Mouse (Mus musculus): ENCODE measurements around the gene Ccdc14. TPM values are rescaled to one million over a fixed set of nuclear protein-coding genes. Genes with fewer than 3 reads are reported as not detected.

Gene Ccdc14
- total RNA-seq (2012; rRNA removed) = 11.6 and 12.8 TPM in 2 replicates
- total RNA-seq (2014; rRNA removed) = 18.5 and 20.7 TPM in 2 replicates
- 17.9 and 18.9 TPM in 2 replicates for polyA plus RNA-seq (2012; ENCODE audit: insufficient read length, low read depth)

DNA sequence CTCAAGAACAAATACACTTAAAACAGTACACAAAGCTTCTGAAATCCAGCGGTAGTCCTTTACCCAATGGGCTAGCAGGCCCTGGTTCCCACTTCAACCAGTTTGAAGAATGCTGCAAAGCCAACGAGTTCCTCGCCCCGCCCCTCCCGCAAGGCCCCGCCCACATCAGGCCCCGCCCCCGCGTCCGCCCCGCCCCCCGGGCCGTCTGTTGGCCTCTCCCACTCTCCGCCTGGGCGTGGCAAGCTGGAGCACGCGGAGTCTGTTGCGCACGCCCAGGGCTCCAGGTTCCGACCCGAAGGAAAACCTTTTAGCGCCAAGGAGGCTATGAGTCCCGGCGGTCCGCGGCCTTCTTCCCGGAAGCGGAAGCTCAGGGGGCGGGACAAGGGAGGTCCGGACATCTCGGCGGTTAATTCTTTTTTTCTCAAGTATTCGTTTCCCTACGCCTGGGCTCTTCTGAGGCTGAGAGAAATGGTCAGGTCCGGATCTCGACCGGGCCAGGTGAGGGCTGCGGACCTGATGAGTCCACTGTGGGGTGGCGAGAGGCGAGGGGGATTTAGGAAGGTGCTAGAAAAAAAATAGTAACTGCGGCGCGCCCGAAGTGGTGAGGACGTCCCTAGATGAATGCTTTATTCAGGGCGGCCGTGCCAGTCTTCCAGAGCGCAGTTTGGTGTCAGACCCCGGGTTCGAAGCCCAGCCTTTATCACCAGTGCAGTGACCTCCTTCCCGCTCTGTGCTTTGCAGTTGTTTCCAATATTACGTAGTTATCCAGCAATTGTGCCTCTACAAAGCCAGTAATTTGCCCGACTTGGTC is at the start of gene Ccdc14:
Gene Ccdc14 (plus strand): TSS at position 283 of the 811 bp plus-strand sequence.
- H3K4me3 ChIP-seq (replicated peaks in 1 of 3; ENCODE audit: low read depth in 2 of 3, low read length in 2 of 3, poor library complexity in 1 of 3) = peak within 1 kb of the TSS; percentile 71 to 96 (median 72)
- dilution Hi-C loops (cut with MboI; ENCODE audit: extremely low pct_ligation_motif_present, extremely low pct_unique_long_range_greater_than_20kb, low sequenced_read_pairs) (no loop called here), in situ Hi-C loops (cut with MboI; ENCODE audit: low pct_ligation_motif_present, low pct_unique_long_range_greater_than_20kb, low sequenced_read_pairs) (no loop called here)
- peak; percentile 99 for DNase-seq (ENCODE audit: extremely low read depth)
- H3K9me3 ChIP-seq (replicated peaks; ENCODE audit: low read length) = no peaks in the 10 kb centered on the region
- H3K79me2 ChIP-seq (replicated peaks; ENCODE audit: control insufficient read depth, extremely low read depth, insufficient read depth, poor library complexity, severe bottlenecking) = peaks cover 2% of the 10 kb centered on the region; the same call in 1 of the 2 replicates
- TF ChIP-seq CHD2 (IDR thresholded peaks at IDR 0.05; ENCODE audit: low read length) = peak; percentile 70; the same call in 1 of the 2 replicates
- TF ChIP-seq POLR2AphosphoS2 (IDR thresholded peaks at IDR 0.05; ENCODE audit: low read depth, low read length) = peak; percentile 74; the same call in 1 of the 2 replicates
- no peak; the same call in 1 of the 2 replicates for TF ChIP-seq USF1 (IDR thresholded peaks at IDR 0.05; ENCODE audit: low read depth, low read length)
- TF ChIP-seq MXI1 (IDR thresholded peaks at IDR 0.05; ENCODE audit: low read depth, low read length) = no peak; the same call in none of the 2 replicates
- TF ChIP-seq MAX (IDR thresholded peaks at IDR 0.05; ENCODE audit: low read length) = no peak; the same call in 1 of the 2 replicates
- peak; percentile 89; the same call in 1 of the 2 replicates for TF ChIP-seq E2F4 (IDR thresholded peaks at IDR 0.05; ENCODE audit: insufficient replicate concordance, low read depth, low read length)
- peak; percentile 81 for TF ChIP-seq MYC (IDR thresholded peaks at IDR 0.05; ENCODE audit: low read depth, low read length)
- 0 out of 2 replicates have a peak, but pooled peaks have one; percentile 47 for TF ChIP-seq TBP (conservative IDR thresholded peaks at IDR 0.05; ENCODE audit: low read depth, low read length)
- peak; percentile 81 for TF ChIP-seq ZNF384 (IDR thresholded peaks at IDR 0.05; ENCODE audit: low read depth, low read length)
- peak; percentile 67; the same call in 1 of the 2 replicates for TF ChIP-seq MEF2A (IDR thresholded peaks at IDR 0.05; ENCODE audit: borderline replicate concordance, low read depth, low read length)
- TF ChIP-seq BHLHE40 (IDR thresholded peaks at IDR 0.05; ENCODE audit: low read depth, low read length) = peak; percentile 52; the same call in 1 of the 2 replicates
- peak; percentile 86 for TF ChIP-seq SIN3A (IDR thresholded peaks at IDR 0.05; ENCODE audit: low read length)
- peak; percentile 91 for TF ChIP-seq ELF1 (IDR thresholded peaks at IDR 0.05; ENCODE audit: low read depth, low read length)
- no peak for TF ChIP-seq SMC3 (IDR thresholded peaks at IDR 0.05; ENCODE audit: low read depth, low read length)
- peak; percentile 83 for TF ChIP-seq KAT2A (IDR thresholded peaks at IDR 0.05; ENCODE audit: insufficient replicate concordance, low read length)
- no peak for TF ChIP-seq ZKSCAN1 (IDR thresholded peaks at IDR 0.05; ENCODE audit: borderline replicate concordance, low read depth, low read length)
- TF ChIP-seq CTCF (conservative IDR thresholded peaks at IDR 0.05 in 1 of 2, IDR thresholded peaks at IDR 0.05 in 1 of 2; ENCODE audit: low read depth in 2 of 2, low read length in 2 of 2) = no peak
- no peak for TF ChIP-seq MAZ (IDR thresholded peaks at IDR 0.05; ENCODE audit: low read depth, low read length)
- TF ChIP-seq NELFE (IDR thresholded peaks at IDR 0.05; ENCODE audit: low read depth, low read length) = peak; percentile 84
- no peak for TF ChIP-seq USF2 (conservative IDR thresholded peaks at IDR 0.05; ENCODE audit: low read depth, low read length)
- no peak for TF ChIP-seq EP300 (IDR thresholded peaks at IDR 0.05; ENCODE audit: low read length)
- TF ChIP-seq MAFK (IDR thresholded peaks at IDR 0.05; ENCODE audit: insufficient replicate concordance, low read length) = no peak
- peak; percentile 66; the same call in 1 of the 2 replicates for TF ChIP-seq RCOR1 (conservative IDR thresholded peaks at IDR 0.05; ENCODE audit: low read depth, low read length)
- peak; percentile 87 for TF ChIP-seq NRF1 (IDR thresholded peaks at IDR 0.05; ENCODE audit: low read depth, low read length)
- TF ChIP-seq IRF4 (IDR thresholded peaks at IDR 0.05; ENCODE audit: low read depth, low read length) = peak; percentile 71
- TF ChIP-seq UBTF (IDR thresholded peaks at IDR 0.05; ENCODE audit: low read depth, low read length) = peak; percentile 33; the same call in 1 of the 2 replicates
- peak; percentile 65 for TF ChIP-seq TCF12 (IDR thresholded peaks at IDR 0.05; ENCODE audit: low read depth, low read length)
- peak; percentile 82 for TF ChIP-seq POLR2A (IDR thresholded peaks at IDR 0.05; ENCODE audit: low read depth, low read length)
- TF ChIP-seq ZMIZ1 (IDR thresholded peaks at IDR 0.05; ENCODE audit: low read depth, low read length) = peak; percentile 54; the same call in 1 of the 2 replicates
- peak; percentile 83 for TF ChIP-seq HCFC1 (IDR thresholded peaks at IDR 0.05; ENCODE audit: low read depth, low read length)
- peak within 1 kb of the TSS; percentile 74 for H3K4me2 ChIP-seq (ENCODE audit: insufficient read depth, low read depth, poor library complexity, severe bottlenecking)
- H3K36me3 ChIP-seq (replicated peaks in 1 of 2; ENCODE audit: control insufficient read depth in 1 of 2, insufficient read depth in 1 of 2, low read length in 1 of 2) = peaks cover 0 to 16% of the 10 kb centered on the region in 2 experiments
- no peaks in the 10 kb centered on the region for H3K27me3 ChIP-seq (replicated peaks)
- H3K9ac ChIP-seq (ENCODE audit: insufficient read depth, low read depth) = peak within 1 kb of the TSS; percentile 78
- peaks cover 3 to 20% of the 10 kb centered on the region in 2 experiments for H3K4me1 ChIP-seq (ENCODE audit: control insufficient read depth in 1 of 2, insufficient read depth in 2 of 2)
- no peak within 1 kb of the TSS for H3K27ac ChIP-seq (ENCODE audit: insufficient read depth, low read depth)

Measured in CH12.LX (cell line).